Mouse (Mus musculus): ENCODE measurements at regions not wholly inside any gene's neighbourhood (a gene's known extent, or its start where the extent isn't known, plus 50 kb on each side); places are given as distances from the start of the nearest gene placed in this dataset.

- no peak for DNase-seq
These were observed 116.1 kb upstream of the Prox1 start for GRCm38 (mm10) chr1:190286481-190287145.

- DNase-seq = no peak
These were observed 115.1 kb upstream of the Prox1 start for GRCm38 (mm10) chr1:190285636-190286035.

DNA sequence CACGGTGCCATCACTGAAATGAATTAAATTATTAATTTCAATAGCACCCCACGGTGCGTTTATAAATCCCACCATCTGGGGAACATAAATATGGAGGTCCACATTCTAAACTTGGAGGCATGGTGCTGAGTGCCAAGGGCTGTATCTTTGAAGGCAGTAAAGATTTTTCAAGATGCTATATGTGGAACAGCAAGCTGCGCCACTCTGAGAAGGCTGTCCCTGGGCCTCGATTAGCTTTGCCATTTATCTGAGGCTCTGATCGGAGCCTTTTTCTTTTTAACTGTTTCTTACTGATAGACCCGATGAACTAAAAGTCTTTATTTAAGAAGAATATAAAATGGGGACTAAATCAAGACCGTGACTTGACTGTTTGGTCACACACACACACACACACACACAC lies 114.5 kb upstream of the Prox1 start:
- DNase-seq = no peak

- peak; percentile 15 for DNase-seq
These were observed 113.6 kb upstream of the Prox1 start for GRCm38 (mm10) chr1:190284138-190284537.

- DNase-seq = no peak
These were observed 109.8 kb upstream of the Prox1 start for GRCm38 (mm10) chr1:190280081-190280858.

- DNase-seq = no peak
These were observed 104.4 kb upstream of the Prox1 start for GRCm38 (mm10) chr1:190274911-190275310.

DNA sequence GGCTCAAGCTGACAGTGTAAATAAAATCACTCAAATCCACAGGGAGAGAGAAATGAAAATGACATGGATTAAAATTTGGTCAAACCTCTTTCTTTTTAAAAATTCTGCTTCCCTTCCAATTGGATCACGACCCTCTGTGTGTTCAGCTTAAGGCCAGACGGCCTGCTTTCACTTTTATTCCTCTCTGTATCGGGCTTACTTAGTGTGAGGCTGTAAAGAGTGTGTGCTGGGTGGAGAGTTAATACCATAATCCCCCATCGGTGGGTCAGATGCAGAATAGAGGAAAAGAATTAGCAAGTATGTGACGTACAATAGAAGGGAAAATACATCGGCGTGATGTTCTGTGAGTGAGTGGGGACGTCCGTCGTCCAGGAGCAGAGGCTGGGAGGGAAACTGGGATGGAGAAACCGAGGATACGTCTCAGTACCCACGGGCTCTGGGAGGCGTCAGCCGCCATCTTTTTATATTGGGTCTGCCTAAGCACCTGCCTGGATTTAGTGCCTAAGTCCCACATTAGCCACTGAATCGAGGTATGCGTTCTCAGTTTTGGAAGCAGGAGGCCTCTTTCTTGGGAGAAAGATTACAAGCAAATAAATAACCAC lies 100.4 kb upstream of the Prox1 start:
- DNase-seq = no peak

GRCm38 (mm10) chr1:190269181-190269580 lies 98.7 kb upstream of the Prox1 start:
- DNase-seq = no peak

- no peak for DNase-seq
These were observed 94.7 kb upstream of the Prox1 start for GRCm38 (mm10) chr1:190265085-190265780.

DNA sequence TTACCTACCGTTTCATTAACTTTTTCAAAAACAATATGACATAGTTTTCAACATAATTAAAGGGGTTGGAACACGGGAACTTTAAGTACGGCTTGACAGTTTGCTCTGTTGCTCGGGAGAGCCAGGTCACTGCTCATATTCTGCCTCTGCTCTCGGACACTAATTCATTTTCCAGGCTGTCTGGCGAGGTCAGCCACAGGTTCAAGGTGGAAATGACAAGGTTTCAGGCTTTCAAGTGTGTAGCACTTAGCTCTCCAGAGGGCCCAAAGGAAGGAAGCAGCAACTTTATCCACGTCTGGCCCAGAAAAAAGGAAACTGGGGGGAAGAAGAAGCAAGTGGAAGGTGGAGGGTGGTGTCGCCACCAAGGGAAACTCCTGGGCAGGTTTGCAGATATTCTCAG lies 94.0 kb upstream of the Prox1 start:
- DNase-seq = no peak

DNA sequence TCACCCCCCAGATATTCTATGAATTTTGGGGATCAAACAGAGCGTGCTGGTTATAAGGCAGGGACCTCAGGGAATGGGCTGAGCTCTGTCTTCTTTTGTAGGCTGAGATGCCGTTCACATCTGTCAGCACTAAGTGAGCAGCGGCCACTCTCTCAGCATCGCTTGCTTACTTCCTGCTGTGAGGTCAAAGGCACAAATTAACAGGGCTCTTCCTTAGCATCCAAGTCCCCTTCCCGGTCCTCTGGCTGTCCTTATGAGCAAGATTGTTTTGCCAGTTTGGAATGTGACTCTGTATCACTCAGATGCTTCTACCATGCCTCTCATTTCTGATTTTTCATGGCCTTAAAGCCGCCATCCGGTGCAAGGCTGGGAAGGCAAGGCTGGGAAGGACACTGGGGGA lies 93.1 kb upstream of the Prox1 start:
- peak; percentile 47 for DNase-seq

GRCm38 (mm10) chr1:190259576-190259975 lies 89.1 kb upstream of the Prox1 start:
- no peak for DNase-seq

DNA sequence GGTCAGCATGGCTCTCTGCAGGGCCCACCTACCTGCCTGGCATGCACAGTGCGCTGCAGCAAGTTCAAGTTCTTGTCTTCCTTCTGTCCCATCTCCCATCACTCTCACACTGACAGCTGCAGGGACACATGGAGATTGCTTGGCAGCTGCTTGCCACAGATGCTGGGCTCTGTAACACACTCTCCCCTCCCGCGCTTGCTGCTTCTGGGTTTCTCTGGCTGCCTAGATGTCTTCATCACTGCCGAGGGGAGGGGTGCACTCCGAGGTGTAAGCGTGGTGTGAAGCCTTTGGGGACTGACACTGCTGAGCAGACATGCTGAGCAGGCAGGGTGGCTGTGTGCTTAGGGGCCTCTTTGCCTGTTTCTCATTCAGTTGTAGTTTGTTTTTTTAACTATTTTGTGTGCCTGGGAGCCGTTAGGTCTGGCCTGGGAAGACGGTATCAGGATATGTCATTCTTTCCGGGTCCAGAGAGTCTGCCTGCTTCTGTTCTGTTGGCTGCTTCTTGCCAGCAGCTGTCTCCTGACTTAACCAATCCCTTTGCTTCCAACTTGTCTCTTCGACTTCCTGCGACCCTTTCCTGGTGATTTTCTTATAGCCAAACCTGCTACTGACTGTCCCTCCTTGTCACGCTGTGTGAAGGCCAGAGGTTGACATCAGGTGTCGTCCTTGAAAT lies 80.2 kb upstream of the Prox1 start:
- peak; percentile 26 for DNase-seq

- no peak for DNase-seq
These were observed 72.0 kb upstream of the Prox1 start for GRCm38 (mm10) chr1:190242526-190242925.

DNA sequence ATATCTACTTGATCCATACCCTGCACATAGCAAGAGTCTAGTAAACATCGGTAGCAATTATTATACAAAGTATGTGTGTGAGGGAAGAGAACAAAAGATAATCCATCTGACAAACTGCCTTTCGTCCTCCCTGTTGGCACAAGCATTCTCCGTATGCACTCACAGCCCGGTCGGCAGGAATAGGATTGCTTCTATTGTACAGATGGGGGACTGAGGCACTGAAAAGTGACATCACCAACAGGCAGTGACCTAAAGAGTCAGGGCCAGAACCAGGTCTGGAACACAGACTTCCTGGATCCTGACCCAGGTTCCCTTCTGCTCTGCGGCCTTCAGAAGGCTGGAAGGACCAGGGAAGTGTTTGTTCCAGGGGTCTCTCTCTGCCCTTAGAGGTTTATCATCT lies 69.3 kb upstream of the Prox1 start:
- no peak for DNase-seq

- DNase-seq = no peak
These were observed 60.4 kb upstream of the Prox1 start for GRCm38 (mm10) chr1:190230866-190231265.

GRCm38 (mm10) chr1:190220417-190220816 lies 49.9 kb upstream of the Prox1 start:
- DNase-seq = no peak
